Mouse (Mus musculus) cerebellum, adult 2 months (tissue): ENCODE measurements at regions not wholly inside any gene's neighbourhood (a gene's known extent, or its start where the extent isn't known, plus 50 kb on each side); places are given as distances from the start of the nearest gene placed in this dataset.

ENCODE experiments used
- DNase-seq, 2 experiments: peaks; one replicate each; pipeline ENCODE4 v3.0.0; 2021
- H3K27ac ChIP-seq: fragments of 200-500 bp; 2 replicates; pipeline ENCODE4 v1.5.1; 2012; ENCODE audit warnings: low read length, control low read depth, inconsistent platforms; ENCODE audit not compliant: insufficient read depth
- H3K27me3 ChIP-seq: fragments of 200-500 bp; 2 replicates; pipeline ENCODE4 v1.6.1; 2012; ENCODE audit warnings: inconsistent platforms, mild to moderate bottlenecking, low read length, moderate library complexity; ENCODE audit not compliant: control insufficient read depth, insufficient read depth
- H3K4me1 ChIP-seq: fragments of 200-500 bp; 2 replicates; pipeline ENCODE4 v1.6.1; 2011; ENCODE audit warnings: low read length; ENCODE audit not compliant: control insufficient read depth, insufficient read depth
- H3K4me3 ChIP-seq: fragments of 200-500 bp; replicated peaks from 2 replicates; pipeline ENCODE3; 2011; ENCODE audit warnings: mild to moderate bottlenecking, low read depth, low read length, control low read depth; ENCODE audit not compliant: insufficient read depth
- CTCF ChIP-seq: fragments of 200-500 bp; IDR thresholded peaks from 2 replicates; pipeline ENCODE4 v1.5.1; 2011; ENCODE audit warnings: low read depth, mild to moderate bottlenecking, control low read depth, low read length, moderate library complexity, borderline replicate concordance; ENCODE audit not compliant: insufficient read depth
- POLR2A ChIP-seq: fragments of 200-500 bp; IDR thresholded peaks from 2 replicates; pipeline ENCODE4 v1.6.1; 2011; ENCODE audit warnings: low read length, control low read depth, borderline replicate concordance; ENCODE audit not compliant: insufficient read depth
- WGBS: fragments of 180-500 bp; shearing (Covaris S2); methylation state at CpG from one replicate; pipeline ENCODE4 v1.1.7; 2018; 5-methylcytosine and 5-hydroxymethylcytosine counted together

- no peak overlapping the region for H3K4me3 ChIP-seq
- H3K27ac ChIP-seq: no peak overlapping the region
- no peaks in the 10 kb centered on the region for H3K4me1 ChIP-seq
- no peak for DNase-seq
- WGBS: 83% methylated on average over 14 of the region's 14 CpGs
- no peaks in the 10 kb centered on the region for H3K27me3 ChIP-seq
- TF ChIP-seq POLR2A (no peak), CTCF (no peak)
Observed at GRCm38 (mm10) chr19:55011341-55011740, 115.7 kb downstream of the Gpam start.

GRCm38 (mm10) chr19:55008463-55009146, 118.4 kb downstream of the Gpam start:
- H3K4me1 ChIP-seq: no peaks in the 10 kb centered on the region
- H3K4me3 ChIP-seq: no peak overlapping the region
- 84% methylated on average over 3 of the region's 3 CpGs for WGBS
- H3K27me3 ChIP-seq: no peaks in the 10 kb centered on the region
- TF ChIP-seq POLR2A (no peak), CTCF (no peak)
- DNase-seq: no peak
- H3K27ac ChIP-seq: no peak overlapping the region

GRCm38 (mm10) chr19:54989982-54990381, 137.1 kb downstream of the Gpam start:
- 68% methylated on average over 3 of the region's 3 CpGs for WGBS

GRCm38 (mm10) chr19:54984541-54984940, 142.5 kb downstream of the Gpam start:
- Histone ChIP-seq H3K4me3 (no peak overlapping the region), H3K27ac (no peak overlapping the region), H3K4me1 (no peaks in the 10 kb centered on the region), H3K27me3 (no peaks in the 10 kb centered on the region)
- 91% methylated on average over 2 of the region's 2 CpGs for WGBS
- no peak for DNase-seq
- no peak for TF ChIP-seq CTCF
- no peak for TF ChIP-seq POLR2A

More at GRCm38 (mm10) chr19:54989982-54990381, 137.1 kb downstream of the Gpam start:
- Histone ChIP-seq H3K4me3 (no peak overlapping the region), H3K4me1 (no peaks in the 10 kb centered on the region), H3K27me3 (no peaks in the 10 kb centered on the region), H3K27ac (no peak overlapping the region)
- DNase-seq: no peak
- TF ChIP-seq POLR2A (no peak), CTCF (no peak)

- no peak for DNase-seq
- H3K27me3 ChIP-seq: no peaks in the 10 kb centered on the region
- no peaks in the 10 kb centered on the region for H3K4me1 ChIP-seq
- TF ChIP-seq CTCF (no peak), POLR2A (no peak)
- H3K4me3 ChIP-seq: no peak overlapping the region
- no peak overlapping the region for H3K27ac ChIP-seq
- WGBS: 75% methylated on average over 4 of the region's 4 CpGs
Observed at GRCm38 (mm10) chr19:54982801-54983200, 144.2 kb downstream of the Gpam start.

GRCm38 (mm10) chr19:54971440-54972211, 155.4 kb downstream of the Gpam start:
- Histone ChIP-seq H3K27ac (no peak overlapping the region), H3K27me3 (no peaks in the 10 kb centered on the region), H3K4me3 (no peak overlapping the region), H3K4me1 (no peaks in the 10 kb centered on the region)
- TF ChIP-seq POLR2A (no peak), CTCF (no peak)
- no peak for DNase-seq
- 86% methylated on average over 6 of the region's 6 CpGs for WGBS

DNA sequence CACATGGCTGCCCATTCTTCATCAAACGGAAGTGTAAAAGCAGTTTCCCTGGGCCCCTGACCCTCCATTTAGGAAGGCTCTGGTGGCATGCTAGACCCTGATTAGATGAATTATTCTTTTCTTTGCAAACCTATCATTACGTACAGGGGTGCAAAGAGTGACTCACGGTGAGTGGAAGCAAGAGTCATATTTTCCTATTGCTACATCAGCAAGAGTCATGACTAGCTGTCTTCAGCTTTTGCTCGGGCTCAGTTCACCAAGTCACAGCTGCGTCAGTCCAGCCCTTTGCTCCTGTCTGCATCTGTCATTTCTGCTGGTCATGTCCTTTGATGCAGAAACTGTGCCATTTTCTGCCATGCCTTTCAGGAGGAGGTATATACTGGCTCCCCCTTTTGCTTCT, 168.7 kb downstream of the Gpam start:
- no peaks in the 10 kb centered on the region for H3K27me3 ChIP-seq
- H3K4me3 ChIP-seq: no peak overlapping the region
- H3K27ac ChIP-seq: no peak overlapping the region
- no peak for DNase-seq
- WGBS: 83% methylated on average over 5 of the region's 5 CpGs
- TF ChIP-seq CTCF (no peak), POLR2A (no peak)
- no peaks in the 10 kb centered on the region for H3K4me1 ChIP-seq

DNA sequence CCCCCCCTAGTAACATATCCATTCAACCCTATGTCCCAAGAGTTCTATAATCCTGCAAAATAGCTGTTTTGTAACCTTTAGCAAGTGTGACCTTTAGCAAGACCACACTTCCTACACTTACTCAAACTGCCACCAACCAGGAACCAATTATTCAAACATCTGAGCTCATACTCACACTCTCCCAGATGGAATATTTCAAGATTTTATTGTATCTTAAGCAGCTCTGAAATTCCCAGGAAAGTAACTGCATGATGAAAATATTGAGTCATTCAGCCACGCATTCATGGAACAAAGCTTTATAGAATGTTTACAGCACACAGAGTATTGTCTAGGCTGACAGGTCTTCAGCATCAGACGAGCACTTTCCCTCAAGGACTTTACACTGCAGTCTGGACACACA, 171.9 kb downstream of the Gpam start:
- TF ChIP-seq POLR2A: no peak
- no peak for DNase-seq
- Histone ChIP-seq H3K4me1 (no peaks in the 10 kb centered on the region), H3K4me3 (no peak overlapping the region), H3K27me3 (no peaks in the 10 kb centered on the region), H3K27ac (no peak overlapping the region)
- WGBS: 58% methylated on average over 2 of the region's 2 CpGs
